Mouse (Mus musculus) right cerebral cortex, postnatal 36 days (tissue): ENCODE results near the gene Setdb1.
"Not testable (repeated sequence)": the region's sequence is repeated elsewhere in the genome, so short reads cannot be mapped to it uniquely, and the experiment has no call there.

Source experiments
- DNase-seq, 2 experiments: peaks; one replicate each; pipeline ENCODE4 v3.0.0; 2022; ENCODE audit warnings: low spot score in 2 of 2, mixed read lengths in 1 of 2

Gene Setdb1

GRCm38 (mm10) chr3:95356701-95357449, at the start of gene Setdb1:
Gene Setdb1, minus strand, starts transcription at chr3:95357202.
- peak; percentile 82 to 85 for DNase-seq

- no peak for DNase-seq
Measured at GRCm38 (mm10) chr3:95402741-95403140, 45.7 kb upstream of the Setdb1 start, which contains the start of gene 4930558C23Rik. Gene 4930558C23Rik, minus strand, starts transcription at chr3:95402841.

- DNase-seq, result no peak
Measured at GRCm38 (mm10) chr3:95394385-95394784, 37.4 kb upstream of the Setdb1 start.

GRCm38 (mm10) chr3:95385401-95386075, 28.5 kb upstream of the Setdb1 start:
- no peak for DNase-seq

GRCm38 (mm10) chr3:95373208-95373607, 16.2 kb upstream of the Setdb1 start:
- DNase-seq, result no peak

- DNase-seq, result no peak
Measured at GRCm38 (mm10) chr3:95370101-95370500, 13.1 kb upstream of the Setdb1 start.

- not testable (repeated sequence) for DNase-seq
Measured at GRCm38 (mm10) chr3:95360276-95360675, 3.3 kb upstream of the Setdb1 start.

- no peak for DNase-seq
Measured at GRCm38 (mm10) chr3:95357746-95358145, 744 bp upstream of the Setdb1 start.

GRCm38 (mm10) chr3:95355911-95356544, 974 bp downstream of the Setdb1 start:
- DNase-seq, result not testable (repeated sequence)

- DNase-seq, result no peak
Measured at GRCm38 (mm10) chr3:95349491-95349890, 7.5 kb downstream of the Setdb1 start.

- not testable (repeated sequence) for DNase-seq
Measured at GRCm38 (mm10) chr3:95348343-95348742, 8.7 kb downstream of the Setdb1 start.

GRCm38 (mm10) chr3:95346454-95346853, 10.5 kb downstream of the Setdb1 start:
- no peak for DNase-seq

GRCm38 (mm10) chr3:95343356-95344000, 13.5 kb downstream of the Setdb1 start:
- DNase-seq, result not testable (repeated sequence)

GRCm38 (mm10) chr3:95338251-95338650, 18.8 kb downstream of the Setdb1 start:
- no peak for DNase-seq

- DNase-seq, result no peak
Measured at GRCm38 (mm10) chr3:95337345-95337744, 19.7 kb downstream of the Setdb1 start.

- no peak for DNase-seq
Measured at GRCm38 (mm10) chr3:95331528-95331927, 25.5 kb downstream of the Setdb1 start.

- no peak for DNase-seq
Measured at GRCm38 (mm10) chr3:95328803-95329404, 28.1 kb downstream of the Setdb1 start.

GRCm38 (mm10) chr3:95324454-95325144, 32.4 kb downstream of the Setdb1 start:
- no peak for DNase-seq

- no peak for DNase-seq
Measured at GRCm38 (mm10) chr3:95323429-95323828, 33.6 kb downstream of the Setdb1 start.

- DNase-seq, result no peak
Measured at GRCm38 (mm10) chr3:95319701-95320625, 37.0 kb downstream of the Setdb1 start.
